Mouse (Mus musculus) thymus, adult 2 months (tissue): Measurements from ENCODE around the gene Arhgef1. TPM values are rescaled to one million over a fixed set of nuclear protein-coding genes. Genes with fewer than 3 reads are reported as not detected.

Source experiments
- DNase-seq: peaks from one replicate; pipeline ENCODE4 v3.0.0; 2021
- H3K27ac ChIP-seq: fragments of 200-500 bp; 2 replicates; pipeline ENCODE4 v1.5.1; 2012; ENCODE audit warnings: low read length, control low read depth; ENCODE audit not compliant: control insufficient read depth, insufficient read depth
- H3K27me3 ChIP-seq: fragments of 200-500 bp; 2 replicates; pipeline ENCODE4 v1.6.1; 2012; ENCODE audit warnings: mild to moderate bottlenecking, low read length, moderate library complexity, mixed read lengths; ENCODE audit not compliant: control insufficient read depth, insufficient read depth
- H3K36me3 ChIP-seq: fragments of 200-500 bp; 2 replicates; pipeline ENCODE4 v1.6.1; 2012; ENCODE audit warnings: mild to moderate bottlenecking, low read length, moderate library complexity; ENCODE audit not compliant: control insufficient read depth, insufficient read depth
- H3K4me1 ChIP-seq: fragments of 200-500 bp; replicated peaks from 2 replicates; pipeline ENCODE4 v1.6.1; 2012; ENCODE audit warnings: low read length; ENCODE audit not compliant: control insufficient read depth, insufficient read depth
- H3K4me3 ChIP-seq: fragments of 200-500 bp; 2 replicates; pipeline ENCODE4 v1.5.1; 2012; ENCODE audit warnings: mild to moderate bottlenecking, low read length, control low read depth, moderate library complexity; ENCODE audit not compliant: control insufficient read depth, insufficient read depth
- CTCF ChIP-seq: fragments of 200-500 bp; IDR thresholded peaks from 2 replicates; pipeline ENCODE4 v1.5.1; 2012; ENCODE audit warnings: mild to moderate bottlenecking, control low read depth, low read length, moderate library complexity, borderline replicate concordance; ENCODE audit not compliant: control insufficient read depth, poor library complexity, insufficient read depth; ENCODE audit errors: extremely low read depth
- POLR2A ChIP-seq: fragments of 200-500 bp; IDR thresholded peaks from 2 replicates; pipeline ENCODE4 v1.6.1; 2012; ENCODE audit warnings: mild to moderate bottlenecking, low read length, control low read depth, moderate library complexity; ENCODE audit not compliant: control insufficient read depth, poor library complexity, insufficient read depth; ENCODE audit errors: extremely low read depth
- WGBS: fragments of 180-500 bp; shearing (Covaris S2); methylation state at CpG from one replicate; pipeline ENCODE4 v1.1.7; 2018; 5-methylcytosine and 5-hydroxymethylcytosine counted together
- polyA plus RNA-seq: library from polyadenylated mRNA; depleted of rRNA; stranded (reverse); fragments of >200 nt; gene quantifications from 2 replicates; pipeline ENCODE4 v1.2.3, GENCODE M21; 2012

Arhgef1 gene
- polyA plus RNA-seq, 1 experiment = 1,726 TPM

DNA sequence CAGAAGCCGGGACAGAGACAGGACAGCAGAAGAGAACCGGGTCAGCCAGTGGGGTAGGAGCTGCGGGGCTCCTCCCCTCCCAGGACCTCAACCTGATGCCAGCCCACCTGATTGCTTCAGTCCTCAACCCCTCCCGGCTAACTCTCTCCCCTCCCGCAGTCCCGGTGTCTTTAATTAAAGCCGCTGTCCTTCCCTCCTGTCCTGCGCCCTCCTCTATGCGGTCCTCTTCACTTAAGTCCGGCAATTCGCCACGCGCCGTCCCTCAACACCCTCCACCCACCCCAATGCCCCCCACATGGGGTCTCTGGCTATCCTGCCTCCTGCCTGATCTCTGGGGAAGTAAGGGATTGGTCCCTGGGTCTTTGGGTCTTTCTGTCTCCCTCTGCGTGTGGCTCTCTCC is 28.9 kb downstream of the Arhgef1 start:
- Histone ChIP-seq H3K27ac (no peak overlapping the region), H3K27me3 (peaks cover 23% of the 10 kb centered on the region), H3K36me3 (peaks cover 6% of the 10 kb centered on the region; the same call in 1 of the 2 replicates), H3K4me1 (peaks cover 8% of the 10 kb centered on the region), H3K4me3 (no peak overlapping the region)
- DNase-seq = no peak
- TF ChIP-seq CTCF (no peak), POLR2A (no peak)
- 7% methylated on average over 15 of the region's 15 CpGs for WGBS

DNA sequence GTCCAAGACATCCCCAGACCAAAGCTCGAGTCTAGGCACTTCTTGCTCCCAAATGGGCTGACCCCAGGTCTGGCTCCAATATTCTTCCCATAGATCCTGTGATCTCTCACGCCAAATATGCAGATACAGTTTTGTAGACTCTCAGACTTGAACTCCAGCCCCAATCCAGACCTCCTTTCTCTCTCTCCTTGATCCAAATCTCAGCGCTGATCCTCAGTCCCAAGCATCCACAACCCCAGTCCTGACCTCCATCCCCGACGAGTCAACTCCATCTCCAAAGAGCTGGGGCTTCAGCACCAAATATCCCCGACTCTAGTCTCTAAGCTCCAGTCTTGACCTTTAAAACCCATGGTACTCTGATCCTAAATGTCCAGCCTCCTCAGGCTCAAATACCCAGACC is 40.9 kb downstream of the Arhgef1 start:
- DNase-seq = no peak
- 14% methylated on average over 6 of the region's 6 CpGs for WGBS
- H3K27ac ChIP-seq = no peak overlapping the region
- peaks cover 9% of the 10 kb centered on the region; the same call in 1 of the 2 replicates for H3K4me1 ChIP-seq
- H3K27me3 ChIP-seq = peaks cover 32% of the 10 kb centered on the region
- H3K4me3 ChIP-seq = no peak overlapping the region
- H3K36me3 ChIP-seq = no peaks in the 10 kb centered on the region
- TF ChIP-seq POLR2A (no peak), CTCF (no peak)

GRCm38 (mm10) chr7:24944257-24944950 is 41.7 kb downstream of the Arhgef1 start, which contains the start of gene Gm4881:
TSS of gene Gm4881 (minus strand) at chr7:24944494.
- no peak for DNase-seq
- H3K36me3 ChIP-seq = no peaks in the 10 kb centered on the region
- H3K27ac ChIP-seq = no peak within 1 kb of the TSS
- H3K27me3 ChIP-seq = peaks cover 32% of the 10 kb centered on the region
- 1% methylated on average over 72 of the region's 72 CpGs for WGBS
- H3K4me3 ChIP-seq = peak within 1 kb of the TSS; percentile 34; the same call in 1 of the 2 replicates
- TF ChIP-seq POLR2A (no peak), CTCF (no peak)
- H3K4me1 ChIP-seq = peaks cover 9% of the 10 kb centered on the region; the same call in 1 of the 2 replicates

- WGBS = 34% methylated on average over 7 of the region's 7 CpGs
These were observed 44.8 kb downstream of the Arhgef1 start for GRCm38 (mm10) chr7:24947316-24948048.

GRCm38 (mm10) chr7:24948774-24949173 is 46.1 kb downstream of the Arhgef1 start:
- DNase-seq = no peak
- Histone ChIP-seq H3K36me3 (no peaks in the 10 kb centered on the region), H3K27me3 (peaks cover 21% of the 10 kb centered on the region), H3K4me1 (peaks cover 12% of the 10 kb centered on the region; the same call in 1 of the 2 replicates), H3K4me3 (no peak overlapping the region), H3K27ac (no peak overlapping the region)
- 5% methylated on average over 29 of the region's 29 CpGs for WGBS
- no peak for TF ChIP-seq CTCF
- no peak for TF ChIP-seq POLR2A

More at GRCm38 (mm10) chr7:24947316-24948048, 44.8 kb downstream of the Arhgef1 start:
- Histone ChIP-seq H3K4me1 (peaks cover 9% of the 10 kb centered on the region; the same call in 1 of the 2 replicates), H3K27me3 (peaks cover 29% of the 10 kb centered on the region), H3K4me3 (no peak overlapping the region), H3K36me3 (no peaks in the 10 kb centered on the region), H3K27ac (no peak overlapping the region)
- no peak for TF ChIP-seq CTCF
- TF ChIP-seq POLR2A = no peak
- DNase-seq = no peak

DNA sequence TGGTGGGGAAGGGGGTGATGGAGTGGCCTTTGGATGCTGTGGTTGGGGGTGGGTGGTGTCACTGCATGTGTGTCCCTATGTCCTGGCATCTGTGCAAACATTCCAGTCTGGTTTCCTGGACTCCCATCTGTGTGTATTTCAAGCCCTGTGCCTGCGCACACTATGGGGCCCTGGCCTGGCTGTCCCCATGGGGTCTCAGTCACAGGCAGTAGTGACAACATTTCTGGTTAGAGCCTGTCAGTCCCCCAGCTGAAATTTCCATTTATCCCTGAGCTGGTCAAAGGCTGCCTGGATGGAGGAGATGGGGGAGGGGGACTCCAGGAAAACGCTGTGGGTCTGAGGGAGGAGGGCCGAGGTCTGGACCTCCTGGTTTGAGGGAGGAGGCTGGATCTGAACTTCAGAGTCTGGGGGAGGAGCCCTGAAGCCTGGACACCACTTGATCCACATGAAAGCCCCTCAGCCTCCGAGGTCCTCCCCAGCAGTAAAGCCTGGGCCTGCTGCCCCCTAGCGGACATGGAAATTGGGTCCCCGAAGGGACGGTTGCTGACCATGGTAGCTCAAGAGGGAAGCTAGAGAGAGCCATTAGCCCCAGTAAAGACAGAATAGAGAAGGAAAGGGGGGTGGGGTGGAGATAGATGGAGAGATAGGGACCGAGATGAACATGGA is 47.4 kb downstream of the Arhgef1 start:
- no peak overlapping the region for H3K27ac ChIP-seq
- peaks cover 13% of the 10 kb centered on the region for H3K4me1 ChIP-seq
- H3K4me3 ChIP-seq = no peak overlapping the region
- WGBS = 9% methylated on average over 8 of the region's 8 CpGs
- H3K27me3 ChIP-seq = peaks cover 14% of the 10 kb centered on the region
- TF ChIP-seq POLR2A (no peak), CTCF (peak; percentile 85; the same call in 1 of the 2 replicates)
- DNase-seq = peak; percentile 84
- H3K36me3 ChIP-seq = no peaks in the 10 kb centered on the region
